In the genomic region with DNA sequence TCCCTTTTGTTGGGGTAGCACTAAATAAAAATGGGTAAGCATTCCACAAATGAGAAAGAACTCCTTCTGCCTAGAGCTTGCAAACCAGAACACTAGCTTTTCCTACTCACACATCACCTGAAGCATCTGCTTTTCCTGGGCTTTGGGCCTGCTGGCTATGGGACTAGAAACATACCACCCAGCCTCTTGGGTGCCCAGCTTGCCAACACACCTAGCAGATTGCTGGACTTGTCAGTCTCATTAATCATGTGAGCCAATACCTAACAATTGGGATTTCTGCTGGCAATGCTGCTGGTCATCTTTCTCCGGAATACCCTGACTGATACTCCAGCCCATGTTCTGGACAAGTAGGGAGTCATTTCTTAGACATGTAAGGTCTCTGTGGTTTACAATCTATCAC, we compare ENCODE assay signal across 27 mouse cellular contexts.
DNase-seq lines count a peak whose midpoint lies in the region; ATAC-seq lines count a peak whose summit lies in the region.
"Had no signal": no experiment of that assay in that cellular context is flagged by ENCODE, and none has a peak within 500 bp of the region (broad histone marks: within the 10 kb centered on the region; RNA-seq: fewer than 3 reads in every experiment).

No protein-coding gene starts in this region.

- H3K27me3 ChIP-seq in midbrain, embryonic 16.5 days (ENCODE audit: control insufficient read depth, insufficient read depth, low read depth, low read length) = no peaks in the 10 kb centered on the region
- no peaks in the 10 kb centered on the region for H3K27me3 ChIP-seq in midbrain, embryonic 11.5 days (ENCODE audit: control insufficient read depth, insufficient read depth, low read length)
- H3K27me3 ChIP-seq: forebrain, embryonic 15.5 days; limb, embryonic 15.5 days; liver, embryonic 15.5 days; lung, embryonic 15.5 days; megakaryocyte, embryonic 14.5 days had no signal

- H3K27ac ChIP-seq in midbrain, embryonic 16.5 days (ENCODE audit: low read length) = peak overlapping the region; percentile 5; the same call in 1 of the 2 replicates
- H3K27ac ChIP-seq in midbrain, embryonic 11.5 days (ENCODE audit: low read depth, low read length) = no peak overlapping the region
- H3K27ac ChIP-seq: embryonic facial prominence, embryonic 10.5 days; forebrain, embryonic 15.5 days; layer of hippocampus, adult 2 months; limb, embryonic 15.5 days; liver, embryonic 15.5 days; lung, embryonic 15.5 days; stomach, postnatal 0 days had no signal

- H3K4me1 ChIP-seq in midbrain, embryonic 16.5 days (ENCODE audit: control insufficient read depth, insufficient read depth, low read length) = peaks cover 13% of the 10 kb centered on the region
- H3K4me1 ChIP-seq in midbrain, embryonic 11.5 days (ENCODE audit: control insufficient read depth, insufficient read depth, low read length) = peaks cover 9% of the 10 kb centered on the region
- H3K4me1 ChIP-seq: embryonic facial prominence, embryonic 10.5 days; limb, embryonic 15.5 days; liver, embryonic 15.5 days; lung, embryonic 15.5 days; megakaryocyte, embryonic 14.5 days had no signal

- no peaks in the 10 kb centered on the region for H3K36me3 ChIP-seq in midbrain, embryonic 16.5 days (ENCODE audit: control insufficient read depth, insufficient read depth, low read length)
- no peaks in the 10 kb centered on the region for H3K36me3 ChIP-seq in midbrain, embryonic 11.5 days (ENCODE audit: control insufficient read depth, insufficient read depth, low read length)
- H3K36me3 ChIP-seq: embryonic facial prominence, embryonic 10.5 days; forebrain, embryonic 15.5 days; limb, embryonic 15.5 days; liver, embryonic 15.5 days; lung, embryonic 15.5 days had no signal

- H3K9ac ChIP-seq in midbrain, embryonic 16.5 days (ENCODE audit: low read depth, low read length) = no peak overlapping the region
- no peak overlapping the region for H3K9ac ChIP-seq in midbrain, embryonic 11.5 days (ENCODE audit: low read length)
- H3K9ac ChIP-seq: forebrain, embryonic 15.5 days; limb, embryonic 15.5 days; liver, embryonic 15.5 days; lung, embryonic 15.5 days had no signal

- peak; percentile 62 for ATAC-seq in cerebellum, adult (ENCODE audit: insufficient number of reproducible peaks, low FRiP score, low TSS enrichment)
- ATAC-seq in midbrain, embryonic 16.5 days = no peak
- no peak for ATAC-seq in midbrain, embryonic 11.5 days (ENCODE audit: low FRiP score)
- ATAC-seq in inflammation-experienced regulatory T-cells, adult 6 months = no peak
- ATAC-seq: activated CD4-positive, CD25-positive, alpha-beta regulatory T cell, adult 4 months; forebrain, embryonic 15.5 days; intestine, postnatal 0 days had no signal

- no peak overlapping the region for H3K4me3 ChIP-seq in midbrain, embryonic 16.5 days (ENCODE audit: low read depth, low read length)
- H3K4me3 ChIP-seq in midbrain, embryonic 11.5 days (ENCODE audit: low read depth, low read length) = no peak overlapping the region
- H3K4me3 ChIP-seq: embryonic facial prominence, embryonic 10.5 days; forebrain, embryonic 15.5 days; layer of hippocampus, adult 2 months; limb, embryonic 15.5 days; liver, embryonic 15.5 days; lung, embryonic 15.5 days; megakaryocyte, embryonic 14.5 days had no signal

- DNase-seq in cerebellum, adult 8-10 months = no peak
- DNase-seq in midbrain, embryonic 11.5 days (ENCODE audit: low spot score, missing footprints) = no peak
- peak; percentile 37 to 54 for DNase-seq in cerebellum, postnatal 14 days
- DNase-seq in ovary, postnatal 10 days (ENCODE audit: low spot score) = no peak
- DNase-seq in spleen, postnatal 10 days (ENCODE audit: low spot score in 2 of 2) = no peak
- DNase-seq: adrenal gland, postnatal 14 days; heart, adult 11 months; kidney, postnatal 25 days; layer of hippocampus, postnatal 36 days; lung, postnatal 36 days; midbrain, embryonic 14.5 days; thymus, adult 2 months; thymus, postnatal 4 days had no signal

- no peak overlapping the region for H3K4me2 ChIP-seq in midbrain, embryonic 16.5 days (ENCODE audit: low read length)
- no peak overlapping the region for H3K4me2 ChIP-seq in midbrain, embryonic 11.5 days
- H3K4me2 ChIP-seq: forebrain, embryonic 15.5 days; heart, embryonic 11.5 days; limb, embryonic 15.5 days; liver, embryonic 15.5 days; lung, embryonic 15.5 days had no signal

- 85% methylated on average over 1 of the region's 1 CpGs for WGBS in midbrain, embryonic 16.5 days
- 95% methylated on average over 1 of the region's 1 CpGs for WGBS in midbrain, embryonic 11.5 days

- H3K9me3 ChIP-seq in midbrain, embryonic 16.5 days (replicated peaks; ENCODE audit: control insufficient read depth, low read length, poor library complexity, severe bottlenecking) = no peaks in the 10 kb centered on the region
- H3K9me3 ChIP-seq in midbrain, embryonic 11.5 days (ENCODE audit: control insufficient read depth, low read length) = no peaks in the 10 kb centered on the region
- H3K9me3 ChIP-seq: embryonic facial prominence, embryonic 10.5 days; forebrain, embryonic 15.5 days; limb, embryonic 15.5 days; liver, embryonic 15.5 days; lung, embryonic 15.5 days; megakaryocyte, embryonic 14.5 days had no signal

Comparison
In these comparisons a context has a peak if more than half of its experiments do, and no peak if none do; other contexts are left out.
1. DNase-seq: peak in cerebellum, postnatal 14 days (2 of 2); none in cerebellum, adult 8-10 months (single experiment), midbrain, embryonic 11.5 days (single experiment), ovary, postnatal 10 days (single experiment) and spleen, postnatal 10 days (0 of 2).